In genomic region chr1:184584505-184584874, GRCm38 (mm10) we compare ENCODE assay signal across 12 mouse cellular contexts.
"Had no signal": no experiment of that assay in that cellular context is flagged by ENCODE, and none has a peak within 500 bp of the region (broad histone marks: within the 10 kb centered on the region; RNA-seq: fewer than 3 reads in every experiment).

No protein-coding gene starts in this region.

- H3K4me2 ChIP-seq: limb, embryonic 12.5 days; liver, embryonic 13.5 days; midbrain, embryonic 13.5 days had no signal

- H3K4me3 ChIP-seq: limb, embryonic 12.5 days; liver, embryonic 13.5 days; midbrain, embryonic 13.5 days had no signal

- H3K27me3 ChIP-seq: liver, embryonic 13.5 days; midbrain, embryonic 13.5 days had no signal

- H3K4me1 ChIP-seq: liver, embryonic 13.5 days; midbrain, embryonic 13.5 days had no signal

- H3K9me3 ChIP-seq: limb, embryonic 12.5 days; liver, embryonic 13.5 days; midbrain, embryonic 13.5 days had no signal

- H3K36me3 ChIP-seq: limb, embryonic 12.5 days; liver, embryonic 13.5 days; midbrain, embryonic 13.5 days had no signal

- H3K27ac ChIP-seq: limb, embryonic 12.5 days; liver, embryonic 13.5 days; midbrain, embryonic 13.5 days had no signal

- H3K9ac ChIP-seq: limb, embryonic 12.5 days; liver, embryonic 13.5 days; liver, postnatal 0 days; midbrain, embryonic 13.5 days had no signal

- DNase-seq: kidney, adult 8-10 months; kidney, postnatal 25 days; layer of hippocampus, postnatal 36 days; liver; liver, embryonic 13.5 days; liver, postnatal 0 days; right cerebral cortex, postnatal 14 days; thymus, adult 2 months; thymus, postnatal 25 days had no signal

- ATAC-seq: inflammation-experienced regulatory T-cells, adult 6 months; liver, postnatal 0 days; midbrain, embryonic 13.5 days had no signal
